Mouse (Mus musculus): ENCODE measurements around the gene Nsmce1. TPM values are rescaled to one million over a fixed set of nuclear protein-coding genes. Genes with fewer than 3 reads are reported as not detected.

Gene Nsmce1
- total RNA-seq, 2 experiments from 2014 or later: 73.6 to 74.2 TPM

- no peak for ATAC-seq (ENCODE audit: poor library complexity, severe bottlenecking)
Observed at GRCm38 (mm10) chr7:125491760-125492159, 364 bp upstream of the Nsmce1 start.

GRCm38 (mm10) chr7:125489636-125490035 lies 1.8 kb downstream of the Nsmce1 start:
- no peak for ATAC-seq (ENCODE audit: poor library complexity, severe bottlenecking)

- ATAC-seq (ENCODE audit: poor library complexity, severe bottlenecking): no peak
Observed at GRCm38 (mm10) chr7:125488706-125489105, 2.7 kb downstream of the Nsmce1 start.

- ATAC-seq (ENCODE audit: poor library complexity, severe bottlenecking): no peak
Observed at GRCm38 (mm10) chr7:125487126-125487525, 4.3 kb downstream of the Nsmce1 start.

- no peak for ATAC-seq (ENCODE audit: poor library complexity, severe bottlenecking)
Observed at GRCm38 (mm10) chr7:125486121-125486630, 5.2 kb downstream of the Nsmce1 start.

- no peak for ATAC-seq (ENCODE audit: poor library complexity, severe bottlenecking)
Observed at GRCm38 (mm10) chr7:125484791-125485190, 6.6 kb downstream of the Nsmce1 start.

- no peak for ATAC-seq (ENCODE audit: poor library complexity, severe bottlenecking)
Observed at GRCm38 (mm10) chr7:125482886-125483285, 8.5 kb downstream of the Nsmce1 start.

GRCm38 (mm10) chr7:125482339-125482738 lies 9.1 kb downstream of the Nsmce1 start:
- ATAC-seq (ENCODE audit: poor library complexity, severe bottlenecking): peak; percentile 63

GRCm38 (mm10) chr7:125480518-125480917 lies 10.9 kb downstream of the Nsmce1 start:
- no peak for ATAC-seq (ENCODE audit: poor library complexity, severe bottlenecking)

GRCm38 (mm10) chr7:125478391-125478984 lies 12.9 kb downstream of the Nsmce1 start:
- ATAC-seq (ENCODE audit: poor library complexity, severe bottlenecking): no peak

GRCm38 (mm10) chr7:125475601-125476251 lies 15.7 kb downstream of the Nsmce1 start:
- no peak for ATAC-seq (ENCODE audit: poor library complexity, severe bottlenecking)

- ATAC-seq (ENCODE audit: poor library complexity, severe bottlenecking): no peak
Observed at GRCm38 (mm10) chr7:125474535-125474934, 16.9 kb downstream of the Nsmce1 start.

GRCm38 (mm10) chr7:125471991-125472741 lies 19.2 kb downstream of the Nsmce1 start:
- peak; percentile 77 for ATAC-seq (ENCODE audit: poor library complexity, severe bottlenecking)

GRCm38 (mm10) chr7:125470901-125471300 lies 20.5 kb downstream of the Nsmce1 start:
- no peak for ATAC-seq (ENCODE audit: poor library complexity, severe bottlenecking)

GRCm38 (mm10) chr7:125469937-125470336 lies 21.5 kb downstream of the Nsmce1 start:
- peak; percentile 62 for ATAC-seq (ENCODE audit: poor library complexity, severe bottlenecking)

- no peak for ATAC-seq (ENCODE audit: poor library complexity, severe bottlenecking)
Observed at GRCm38 (mm10) chr7:125462200-125462599, 29.2 kb downstream of the Nsmce1 start.

- no peak for ATAC-seq (ENCODE audit: poor library complexity, severe bottlenecking)
Observed at GRCm38 (mm10) chr7:125453671-125454070, 37.7 kb downstream of the Nsmce1 start.

- ATAC-seq (ENCODE audit: poor library complexity, severe bottlenecking): no peak
Observed at GRCm38 (mm10) chr7:125451078-125451477, 40.3 kb downstream of the Nsmce1 start.

GRCm38 (mm10) chr7:125450678-125451077 lies 40.7 kb downstream of the Nsmce1 start:
- ATAC-seq (ENCODE audit: poor library complexity, severe bottlenecking): no peak

- ATAC-seq (ENCODE audit: poor library complexity, severe bottlenecking): peak; percentile 92
Observed at GRCm38 (mm10) chr7:125444464-125445401, 46.7 kb downstream of the Nsmce1 start, which contains the start of gene Kdm8. TSS of gene Kdm8 (plus strand) at chr7:125444676.
